Mouse (Mus musculus) midbrain, postnatal 0 days (tissue): ENCODE results near the gene BC030499. TPM values are rescaled to one million over a fixed set of nuclear protein-coding genes. Genes with fewer than 3 reads are reported as not detected.

ENCODE experiments used
- ATAC-seq: fragments of 200-750 bp; cut with Nextera tagmentation; 2 replicates; pipeline ENCODE4 v1.8.0; 2017; ENCODE audit warnings: moderate number of reproducible peaks, mild to moderate bottlenecking, moderate TSS enrichment, moderate library complexity; ENCODE audit not compliant: low FRiP score
- DNase-seq: peaks from one replicate; pipeline ENCODE4 v3.0.0-alpha.2; 2015; ENCODE audit warnings: low spot score
- H3K27ac ChIP-seq: fragments of 300-500 bp; sonication (generic); 2 replicates; pipeline ENCODE4 v1.5.1; 2014; ENCODE audit warnings: low read depth, mild to moderate bottlenecking, low read length, mixed read lengths
- H3K27me3 ChIP-seq: fragments of 300-500 bp; sonication (generic); 2 replicates; pipeline ENCODE4 v1.6.1; 2014; ENCODE audit warnings: low read length, control low read depth, mixed read lengths; ENCODE audit not compliant: insufficient read depth
- H3K36me3 ChIP-seq: fragments of 300-500 bp; sonication (generic); 2 replicates; pipeline ENCODE4 v1.6.1; 2014; ENCODE audit warnings: low read length, control low read depth, mixed read lengths; ENCODE audit not compliant: insufficient read depth
- H3K4me1 ChIP-seq: fragments of 300-500 bp; sonication (generic); 2 replicates; pipeline ENCODE4 v1.6.1; 2014; ENCODE audit warnings: mild to moderate bottlenecking, control low read depth, antibody characterized with exemption, low read length, mixed read lengths; ENCODE audit not compliant: insufficient read depth
- H3K4me2 ChIP-seq: fragments of 300-500 bp; sonication (generic); 2 replicates; pipeline ENCODE4 v1.6.1; 2014; ENCODE audit warnings: low read depth, mild to moderate bottlenecking, low read length, mixed read lengths; ENCODE audit not compliant: poor library complexity, severe bottlenecking
- H3K4me3 ChIP-seq: fragments of 300-500 bp; sonication (generic); 2 replicates; pipeline ENCODE4 v1.5.1; 2014; ENCODE audit warnings: low read depth, mild to moderate bottlenecking, low read length, moderate library complexity
- H3K9ac ChIP-seq: fragments of 300-500 bp; sonication (generic); replicated peaks from 2 replicates; pipeline ENCODE4 v1.6.1; 2014; ENCODE audit warnings: mild to moderate bottlenecking, low read length, moderate library complexity, mixed read lengths; ENCODE audit not compliant: poor library complexity, severe bottlenecking
- H3K9me3 ChIP-seq: fragments of 300-500 bp; sonication (generic); 2 replicates; pipeline ENCODE4 v1.6.1; 2016; ENCODE audit warnings: low read length, control low read depth
- CTCF ChIP-seq: IDR thresholded peaks from 2 replicates; pipeline ENCODE4 v1.5.1; 2016; ENCODE audit warnings: antibody characterized with exemption, mild to moderate bottlenecking
- WGBS: fragments of 180-500 bp; shearing (Covaris S2); extraction: QIAGEN DNeasy Blood & Tissue Kit; methylation state at CpG from one replicate; pipeline ENCODE4 v1.1.7; 2014; 5-methylcytosine and 5-hydroxymethylcytosine counted together
- polyA plus RNA-seq: library from polyadenylated mRNA; unstranded; fragments of >200 nt; fragmentation: Nextera tagmentation; extraction: Ambion mirVana; gene quantifications from 2 replicates; pipeline ENCODE4 v1.2.1, GENCODE M21; 2015
- total RNA-seq: library from RNA; depleted of rRNA; stranded (reverse); fragments of >200 nt; gene quantifications from 2 replicates; pipeline ENCODE4 v1.2.3, GENCODE M21; 2014; rRNA removed

Gene BC030499
- 0.22 and 0.38 TPM in 2 replicates for total RNA-seq
- 0.12 TPM in 1 of 2 replicates, not detected in the other for polyA plus RNA-seq

DNA sequence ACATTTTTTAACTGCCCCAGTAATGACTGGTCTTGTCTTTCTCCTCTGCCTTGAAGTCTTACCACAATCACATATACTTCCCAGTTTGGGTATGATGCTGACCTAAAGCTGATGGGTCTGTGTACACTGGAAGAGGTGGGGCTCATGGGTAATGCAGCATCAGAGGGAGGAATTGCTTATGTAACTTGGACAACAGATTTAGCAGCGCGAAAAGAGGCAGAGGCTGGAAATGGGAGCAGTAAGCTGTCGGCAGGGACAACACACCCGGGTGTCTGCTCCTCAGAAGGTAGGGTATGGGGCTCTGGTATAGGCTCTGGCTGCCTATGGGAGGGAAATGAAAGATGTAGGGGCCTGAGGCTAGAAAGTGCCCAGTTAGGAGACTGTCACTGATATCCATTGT, at the start of gene BC030499:
Gene BC030499, plus strand, starts transcription at position 188 of the 400 bp plus-strand sequence.
- H3K4me1 ChIP-seq, result no peaks in the 10 kb centered on the region
- H3K27ac ChIP-seq, result no peak within 1 kb of the TSS
- no peak within 1 kb of the TSS for H3K9ac ChIP-seq
- no peak for TF ChIP-seq CTCF
- no peak for DNase-seq
- no peaks in the 10 kb centered on the region for H3K27me3 ChIP-seq
- no peak for ATAC-seq
- WGBS, result 92% methylated on average over 4 of the region's 4 CpGs
- no peak within 1 kb of the TSS for H3K4me2 ChIP-seq
- peaks cover 33% of the 10 kb centered on the region for H3K36me3 ChIP-seq
- H3K4me3 ChIP-seq, result no peak within 1 kb of the TSS
- H3K9me3 ChIP-seq, result no peaks in the 10 kb centered on the region

- DNase-seq (no peak), ATAC-seq (no peak)
- no peak for TF ChIP-seq CTCF
Measured at GRCm38 (mm10) chr11:78245261-78245626, 45.4 kb upstream of the BC030499 start.

DNA sequence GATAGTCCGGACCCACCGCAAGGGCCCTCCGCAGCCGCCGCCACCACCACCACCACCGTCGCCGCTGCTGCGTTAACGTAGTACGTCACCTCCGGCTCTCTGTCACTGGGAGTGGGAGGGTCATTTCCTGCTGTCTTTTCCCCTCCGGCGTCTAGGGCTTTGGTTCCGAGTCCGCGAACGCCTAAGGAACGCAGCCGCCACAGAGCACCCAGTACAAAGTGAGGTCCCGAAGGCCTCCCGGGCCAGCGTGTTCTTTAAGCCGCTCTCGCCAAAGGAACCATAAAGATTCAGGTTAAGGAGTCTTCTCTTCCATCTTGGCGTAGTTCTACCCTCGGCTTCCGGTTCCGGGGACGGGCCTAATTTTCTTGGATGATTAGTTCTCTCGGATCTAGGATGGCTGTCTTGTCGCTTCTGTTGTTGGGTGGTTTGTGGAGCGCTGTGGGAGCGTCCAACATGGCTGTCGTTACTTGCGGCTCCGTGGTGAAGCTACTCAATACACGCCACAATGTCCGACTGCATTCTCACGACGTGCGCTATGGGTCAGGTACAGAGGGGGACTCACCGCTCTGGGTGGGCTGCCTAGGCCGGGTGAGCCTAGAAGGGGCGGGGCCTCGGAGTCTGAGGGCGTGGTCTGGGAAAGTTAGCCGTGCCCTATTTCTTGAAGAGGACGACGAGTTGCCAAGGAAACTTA, 44.9 kb upstream of the BC030499 start, which contains the start of the genes Sdf2 and Supt6:
Gene Sdf2, plus strand, starts transcription at position 120 of the 691 bp plus-strand sequence.
Gene Supt6, minus strand, starts transcription at position 361 of the 691 bp plus-strand sequence.
- Histone ChIP-seq H3K9ac (peak within 1 kb of the TSS; percentile 93), H3K4me1 (peaks cover 20% of the 10 kb centered on the region), H3K4me3 (peak within 1 kb of the TSS; percentile 92), H3K9me3 (no peaks in the 10 kb centered on the region), H3K27ac (peak within 1 kb of the TSS; percentile 97), H3K4me2 (peak within 1 kb of the TSS; percentile 54), H3K36me3 (peaks cover under 1% of the 10 kb centered on the region), H3K27me3 (no peaks in the 10 kb centered on the region)
- ATAC-seq (peak; percentile 92), DNase-seq (peak; percentile 92)
- peak; percentile 27 for TF ChIP-seq CTCF
- WGBS, result under 1% methylated on average over 50 of the region's 50 CpGs

More at GRCm38 (mm10) chr11:78245261-78245626, 45.4 kb upstream of the BC030499 start:
- Histone ChIP-seq H3K9ac (peak overlapping the region; percentile 93), H3K4me2 (peak overlapping the region; percentile 54), H3K36me3 (peaks cover 4% of the 10 kb centered on the region; the same call in 1 of the 2 replicates), H3K4me3 (peak overlapping the region; percentile 92), H3K4me1 (peaks cover 20% of the 10 kb centered on the region), H3K27ac (peak overlapping the region; percentile 97), H3K9me3 (no peaks in the 10 kb centered on the region), H3K27me3 (no peaks in the 10 kb centered on the region)
- under 1% methylated on average over 19 of the region's 19 CpGs for WGBS

DNA sequence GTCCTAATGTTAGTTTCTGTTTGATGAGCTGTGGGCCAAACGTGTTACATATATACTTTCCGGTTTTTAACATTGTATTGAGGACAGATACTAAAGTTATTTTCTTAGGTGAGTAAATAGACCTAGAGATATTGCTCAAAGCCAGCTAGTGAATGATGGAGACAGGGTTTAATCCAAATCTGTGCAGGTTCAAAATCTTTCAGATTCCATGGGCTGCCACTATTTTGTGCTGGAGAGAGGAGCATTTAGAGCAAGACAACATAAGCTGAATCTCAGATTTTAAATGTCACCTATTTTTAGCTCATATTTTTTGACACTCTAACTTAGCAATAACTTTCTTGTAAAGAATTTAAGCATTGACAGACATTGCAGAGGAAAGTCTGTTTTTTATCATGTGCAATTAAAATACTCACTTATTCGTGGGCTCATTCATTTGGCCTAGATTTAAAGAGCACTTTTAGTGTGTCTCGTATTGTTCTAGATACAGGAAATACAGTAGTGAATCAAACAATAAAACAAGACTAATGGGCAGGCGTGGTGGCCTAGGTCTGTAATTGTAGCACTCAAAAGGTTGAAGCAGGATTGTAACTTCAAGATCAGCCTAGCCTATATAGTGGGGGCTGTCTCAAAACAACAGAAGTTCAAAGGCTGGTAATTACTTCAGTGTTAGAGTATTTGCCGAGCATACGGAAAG, 44.2 kb upstream of the BC030499 start:
- Histone ChIP-seq H3K36me3 (peaks cover 7% of the 10 kb centered on the region), H3K4me3 (peak overlapping the region; percentile 92), H3K27me3 (no peaks in the 10 kb centered on the region), H3K9ac (peak overlapping the region; percentile 93; the same call in 1 of the 2 replicates), H3K4me2 (peak overlapping the region; percentile 54), H3K9me3 (no peaks in the 10 kb centered on the region), H3K27ac (peak overlapping the region; percentile 97), H3K4me1 (peaks cover 20% of the 10 kb centered on the region)
- 53% methylated on average over 7 of the region's 7 CpGs for WGBS
- ATAC-seq (no peak), DNase-seq (no peak)
- no peak for TF ChIP-seq CTCF

DNA sequence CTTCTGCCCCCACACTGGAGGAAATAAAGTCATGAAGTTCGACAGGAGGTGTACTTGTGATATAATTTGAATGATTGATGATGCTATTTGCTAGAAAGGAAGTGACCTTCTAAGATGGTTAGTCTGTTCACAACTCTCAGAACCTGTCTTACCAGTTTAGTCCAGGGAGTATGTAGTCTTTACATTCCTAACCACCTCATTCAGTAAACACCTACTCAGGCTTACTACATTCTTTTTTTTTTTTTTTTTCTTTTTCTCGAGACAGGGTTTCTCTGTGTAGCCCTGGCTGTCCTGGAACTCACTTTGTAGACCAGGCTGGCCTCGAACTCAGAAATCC, 43.7 kb upstream of the BC030499 start:
- peaks cover 8% of the 10 kb centered on the region for H3K36me3 ChIP-seq
- WGBS, result 71% methylated on average over 3 of the region's 3 CpGs
- DNase-seq (no peak), ATAC-seq (no peak)
- H3K9ac ChIP-seq, result no peak overlapping the region
- peak overlapping the region; percentile 92; the same call in 1 of the 2 replicates for H3K4me3 ChIP-seq
- no peaks in the 10 kb centered on the region for H3K9me3 ChIP-seq
- H3K27ac ChIP-seq, result no peak overlapping the region
- H3K4me1 ChIP-seq, result peaks cover 20% of the 10 kb centered on the region
- TF ChIP-seq CTCF, result no peak
- no peaks in the 10 kb centered on the region for H3K27me3 ChIP-seq
- peak overlapping the region; percentile 54; the same call in 1 of the 2 replicates for H3K4me2 ChIP-seq

DNA sequence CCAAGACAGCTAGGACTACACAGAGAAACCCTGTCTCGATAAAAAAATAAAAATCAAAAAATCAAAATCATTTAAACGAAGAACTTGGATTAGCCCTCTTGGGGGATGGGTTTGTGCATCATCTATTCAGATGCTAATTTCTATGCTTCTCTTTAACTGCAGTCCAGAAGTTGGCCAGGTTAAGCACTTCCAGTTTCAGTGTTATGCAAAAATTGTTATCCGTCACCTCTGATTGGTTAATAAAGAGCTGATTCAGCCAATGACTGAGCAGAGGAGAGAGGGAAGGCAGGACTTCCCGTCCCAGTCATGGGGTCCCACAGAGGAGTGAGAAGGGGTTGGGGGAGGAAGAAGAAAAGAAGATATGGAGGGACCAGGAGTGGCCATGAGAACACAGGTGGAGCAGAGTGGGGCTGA, 42.9 kb upstream of the BC030499 start:
- Histone ChIP-seq H3K27me3 (no peaks in the 10 kb centered on the region), H3K9me3 (no peaks in the 10 kb centered on the region), H3K36me3 (peaks cover 13% of the 10 kb centered on the region), H3K27ac (no peak overlapping the region), H3K9ac (no peak overlapping the region), H3K4me1 (peaks cover 20% of the 10 kb centered on the region), H3K4me3 (no peak overlapping the region), H3K4me2 (no peak overlapping the region)
- WGBS, result 61% methylated on average over 4 of the region's 4 CpGs
- no peak for ATAC-seq
- DNase-seq, result no peak
- no peak for TF ChIP-seq CTCF
